Mouse (Mus musculus): ENCODE data around the gene Dcakd. TPM values are rescaled to one million over a fixed set of nuclear protein-coding genes. Genes with fewer than 3 reads are reported as not detected.

Gene Dcakd
- polyA plus RNA-seq (2016; fragmentation: Nextera tagmentation; extraction: Ambion mirVana): 260 and 269 TPM in 2 replicates

DNA sequence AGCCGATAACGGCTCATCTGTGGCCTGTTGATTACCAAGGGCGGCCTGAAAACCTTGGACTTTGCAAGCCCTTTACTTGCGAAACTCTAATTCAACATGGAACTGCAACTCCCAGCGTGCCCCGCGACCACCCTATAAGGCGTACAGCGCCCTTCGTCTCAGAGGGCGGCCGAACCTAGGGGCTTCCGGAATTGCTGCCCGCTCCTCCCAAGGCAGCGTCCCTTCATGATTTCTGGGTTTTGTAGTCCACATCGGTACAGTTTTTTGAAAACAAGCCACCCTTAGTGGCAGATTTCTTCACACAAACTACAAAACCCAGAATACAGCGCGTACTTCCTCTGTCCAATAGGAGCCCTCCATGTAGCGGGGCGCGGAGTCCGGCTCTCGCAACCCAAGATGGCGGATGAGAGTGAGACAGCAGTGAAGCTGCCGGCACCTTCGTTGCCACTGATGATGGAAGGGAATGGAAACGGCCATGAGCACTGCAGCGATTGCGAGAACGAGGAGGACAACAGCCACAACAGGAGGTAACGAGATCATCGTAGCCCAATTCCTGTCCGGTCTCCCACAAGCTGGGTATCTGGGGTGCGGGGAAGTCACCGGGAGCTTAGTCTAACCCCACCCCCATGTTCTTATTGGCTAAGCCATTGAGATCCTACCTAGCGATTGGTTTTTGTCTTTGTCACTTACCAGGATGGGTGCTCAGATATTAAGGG is at the start of gene Dcakd, which contains the start of gene Nmt1:
Dcakd (minus strand) TSS at position 158 of the 716 bp plus-strand sequence.
Nmt1 (plus strand) TSS at position 15 of the 716 bp plus-strand sequence.
- Histone ChIP-seq H3K27ac (peak within 1 kb of the TSS; percentile 87), H3K27me3 (ENCODE audit: low read depth, poor library complexity, severe bottlenecking) (no peaks in the 10 kb centered on the region), H3K4me1 (peaks cover 25% of the 10 kb centered on the region), H3K4me3 (peak within 1 kb of the TSS; percentile 66), H3K9me3 (replicated peaks) (no peaks in the 10 kb centered on the region), H3K36me3 (peaks cover 45% of the 10 kb centered on the region)
- DNase-seq (ENCODE audit: low spot score): peak; percentile 94
- under 1% methylated on average over 36 of the region's 36 CpGs for WGBS

DNA sequence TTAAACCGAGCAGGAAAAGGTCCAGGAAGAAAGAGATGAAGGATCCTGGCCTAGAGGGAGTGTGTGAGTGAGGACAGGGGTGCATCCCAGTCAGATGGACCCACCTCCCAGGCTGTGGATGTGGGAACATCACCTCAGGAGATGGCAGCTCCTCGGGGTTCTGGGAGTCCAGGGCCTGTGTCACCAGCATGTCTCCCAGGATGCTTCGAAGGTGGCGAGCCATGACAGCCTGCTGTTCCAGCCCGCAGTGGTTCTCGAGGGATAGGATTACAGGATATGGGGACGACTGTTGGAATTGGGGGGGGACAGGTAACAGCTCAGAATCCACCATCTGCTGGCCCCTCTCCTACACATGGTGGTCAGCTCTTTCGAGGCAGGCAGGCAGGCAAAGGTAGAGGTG is 48.4 kb upstream of the Dcakd start:
- WGBS: 80% methylated on average over 8 of the region's 8 CpGs
- DNase-seq (ENCODE audit: low spot score): no peak
- no peak overlapping the region for H3K4me3 ChIP-seq

DNA sequence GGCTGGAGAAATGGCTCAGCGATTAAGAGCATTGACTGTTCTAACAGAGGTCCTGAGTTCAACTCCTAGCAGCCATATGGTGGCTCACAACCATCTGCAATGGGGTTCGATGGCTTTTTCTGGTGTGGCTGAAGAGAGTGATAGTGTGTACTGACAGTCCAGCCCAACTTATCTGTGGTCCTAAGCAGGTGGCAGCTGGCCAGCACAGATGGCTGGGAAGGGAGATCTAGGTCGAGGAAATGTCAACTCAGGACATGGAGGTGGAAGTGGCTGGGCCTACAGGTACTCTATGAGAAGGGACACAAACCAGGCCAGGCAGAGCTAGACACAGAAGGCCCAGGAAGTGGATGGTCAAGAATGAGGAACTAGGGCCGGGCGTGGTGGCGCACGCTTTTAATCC is 47.9 kb upstream of the Dcakd start:
- 97% methylated on average over 7 of the region's 7 CpGs for WGBS
- peaks cover 9% of the 10 kb centered on the region for H3K36me3 ChIP-seq

More for the DNA sequence above, 48.4 kb upstream of the Dcakd start:
- 0 out of 2 replicates have a peak, but pooled peaks cover 4% of the 10 kb centered on the region for H3K36me3 ChIP-seq
- peaks cover 25% of the 10 kb centered on the region for H3K4me1 ChIP-seq
- H3K27me3 ChIP-seq (ENCODE audit: low read depth, poor library complexity, severe bottlenecking): peaks cover 41% of the 10 kb centered on the region
- H3K27ac ChIP-seq: no peak overlapping the region
- no peaks in the 10 kb centered on the region for H3K9me3 ChIP-seq (replicated peaks)

DNA sequence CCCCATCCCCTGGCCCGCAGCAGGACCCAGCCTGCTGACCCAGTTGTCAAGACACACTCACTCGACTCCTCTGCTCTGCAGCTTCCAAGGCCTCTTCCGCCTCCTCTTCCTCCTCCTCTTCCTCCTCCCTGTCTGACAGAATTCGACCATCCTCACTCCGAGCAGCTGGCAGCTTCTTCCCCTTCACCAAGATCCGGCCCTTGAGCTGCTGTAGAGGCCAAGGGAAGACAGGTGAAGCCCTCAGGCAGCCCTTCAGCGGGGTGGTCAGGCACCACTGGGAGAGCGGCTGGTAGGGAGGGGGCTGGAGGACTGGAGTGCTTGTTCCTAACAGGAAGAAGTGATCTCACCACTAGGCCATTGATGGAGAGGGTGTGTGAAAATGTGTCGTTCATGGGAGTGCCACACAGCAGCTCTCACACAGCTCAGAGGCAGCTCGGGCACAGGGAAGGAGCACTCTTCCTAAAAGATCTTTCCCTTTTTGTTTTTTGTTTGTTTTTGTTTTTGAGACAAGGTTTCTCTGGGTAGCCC is 46.7 kb upstream of the Dcakd start:
- Histone ChIP-seq H3K27me3 (ENCODE audit: low read depth, poor library complexity, severe bottlenecking) (peaks cover 24% of the 10 kb centered on the region), H3K27ac (0 out of 2 replicates have a peak overlapping the region, but pooled peaks have one; percentile 44), H3K9me3 (replicated peaks) (no peaks in the 10 kb centered on the region), H3K36me3 (peaks cover 21% of the 10 kb centered on the region), H3K4me3 (no peak overlapping the region), H3K4me1 (peaks cover 11% of the 10 kb centered on the region)
- DNase-seq (ENCODE audit: low spot score): no peak
- WGBS: 18% methylated on average over 10 of the region's 10 CpGs

More for the DNA sequence above, 47.9 kb upstream of the Dcakd start:
- H3K4me1 ChIP-seq: peaks cover 22% of the 10 kb centered on the region
- H3K27ac ChIP-seq: no peak overlapping the region
- no peak overlapping the region for H3K4me3 ChIP-seq
- H3K9me3 ChIP-seq (replicated peaks): no peaks in the 10 kb centered on the region
- H3K27me3 ChIP-seq (ENCODE audit: low read depth, poor library complexity, severe bottlenecking): peaks cover 35% of the 10 kb centered on the region
- DNase-seq (ENCODE audit: low spot score): no peak

DNA sequence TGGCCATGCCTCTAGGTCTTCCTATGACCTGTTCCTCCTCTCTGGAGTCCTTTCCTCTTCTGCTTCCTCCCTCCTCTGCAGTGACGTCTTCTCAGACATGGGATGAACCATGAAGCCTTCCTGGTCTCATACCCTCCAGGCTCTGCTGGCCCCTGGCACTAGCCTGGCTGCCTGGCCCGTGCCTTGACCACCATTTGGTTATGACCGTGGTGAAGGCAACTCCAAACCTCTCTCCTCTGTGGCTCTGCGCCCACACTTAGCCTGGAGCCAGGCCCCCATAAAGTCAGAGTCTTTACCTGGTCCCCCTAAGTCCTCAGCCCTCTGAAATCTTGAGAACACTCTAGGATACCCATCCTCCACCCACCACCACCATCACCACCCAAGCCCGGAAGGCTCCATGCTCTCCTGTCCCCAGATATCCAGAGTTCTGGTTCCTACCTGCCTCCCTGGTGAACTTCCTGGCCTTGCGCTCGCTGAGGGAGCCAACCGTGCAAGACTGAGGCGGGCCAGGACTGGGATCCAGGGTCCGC is 46.1 kb upstream of the Dcakd start:
- H3K9me3 ChIP-seq (replicated peaks): no peaks in the 10 kb centered on the region
- peaks cover 27% of the 10 kb centered on the region for H3K36me3 ChIP-seq
- 0 out of 2 replicates have a peak overlapping the region, but pooled peaks have one; percentile 44 for H3K27ac ChIP-seq
- no peak for DNase-seq (ENCODE audit: low spot score)
- H3K4me3 ChIP-seq: no peak overlapping the region
- H3K4me1 ChIP-seq: peaks cover 11% of the 10 kb centered on the region
- peaks cover 17% of the 10 kb centered on the region for H3K27me3 ChIP-seq (ENCODE audit: low read depth, poor library complexity, severe bottlenecking)
- WGBS: 55% methylated on average over 10 of the region's 10 CpGs

DNA sequence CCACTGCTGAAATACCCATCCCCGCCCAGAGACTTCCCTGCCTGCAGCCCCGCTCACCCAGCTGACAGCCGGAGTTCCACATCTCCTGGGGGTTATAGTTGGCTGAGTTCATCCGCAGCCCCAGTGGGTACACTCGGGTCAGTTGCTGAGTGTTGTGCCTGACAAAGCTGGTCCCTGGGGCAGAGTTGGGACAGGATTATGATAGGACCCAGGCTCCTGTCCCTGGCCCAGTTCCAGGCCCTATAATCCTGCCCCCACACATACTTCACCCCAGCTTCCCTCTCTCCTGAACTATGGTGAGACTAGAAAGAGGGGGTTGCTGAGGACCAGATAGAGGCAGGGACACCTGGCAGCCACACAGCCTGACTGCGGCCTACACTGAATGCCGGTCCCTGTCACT is 45.5 kb upstream of the Dcakd start:
- peaks cover 33% of the 10 kb centered on the region for H3K36me3 ChIP-seq
- peaks cover 11% of the 10 kb centered on the region for H3K4me1 ChIP-seq
- H3K4me3 ChIP-seq: no peak overlapping the region
- peaks cover 12% of the 10 kb centered on the region for H3K27me3 ChIP-seq (ENCODE audit: low read depth, poor library complexity, severe bottlenecking)
- DNase-seq (ENCODE audit: low spot score): no peak
- 92% methylated on average over 7 of the region's 7 CpGs for whole genome bisulfite sequencing
- no peaks in the 10 kb centered on the region for H3K9me3 ChIP-seq (replicated peaks)
- no peak overlapping the region for H3K27ac ChIP-seq

DNA sequence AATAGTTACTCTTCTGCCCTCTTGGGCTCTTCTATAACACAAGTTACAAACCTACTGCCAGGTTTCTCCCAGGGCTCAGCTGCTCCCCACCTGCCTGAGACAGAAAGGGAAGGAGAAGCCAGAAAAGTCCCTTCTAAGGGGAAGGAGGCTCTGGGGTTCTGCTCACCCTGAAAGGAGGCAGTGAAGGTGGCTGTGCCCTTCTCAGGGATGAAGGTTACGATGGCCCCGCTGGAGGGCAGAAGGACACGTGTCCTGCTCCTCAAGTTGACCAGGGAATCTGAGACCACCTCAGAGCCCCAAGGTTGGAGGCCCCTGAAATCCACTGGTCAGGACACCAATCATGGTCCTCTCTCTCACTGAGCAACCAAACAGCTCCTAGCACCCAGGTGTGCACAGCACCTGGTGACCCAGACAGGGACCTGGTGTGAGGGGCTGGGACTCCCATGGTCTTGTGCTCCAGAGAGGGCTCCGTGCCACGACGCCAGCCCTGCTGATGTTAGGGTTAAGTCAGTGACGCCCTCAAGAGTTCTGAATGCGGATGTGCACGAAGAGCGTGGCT is 42.3 kb upstream of the Dcakd start:
- 93% methylated on average over 10 of the region's 10 CpGs for WGBS
- Histone ChIP-seq H3K9me3 (replicated peaks) (no peaks in the 10 kb centered on the region), H3K36me3 (peaks cover 65% of the 10 kb centered on the region), H3K27me3 (ENCODE audit: low read depth, poor library complexity, severe bottlenecking) (no peaks in the 10 kb centered on the region; the same call in 1 of the 2 replicates), H3K27ac (no peak overlapping the region), H3K4me3 (no peak overlapping the region), H3K4me1 (peaks cover 11% of the 10 kb centered on the region)
- no peak for DNase-seq (ENCODE audit: low spot score)

DNA sequence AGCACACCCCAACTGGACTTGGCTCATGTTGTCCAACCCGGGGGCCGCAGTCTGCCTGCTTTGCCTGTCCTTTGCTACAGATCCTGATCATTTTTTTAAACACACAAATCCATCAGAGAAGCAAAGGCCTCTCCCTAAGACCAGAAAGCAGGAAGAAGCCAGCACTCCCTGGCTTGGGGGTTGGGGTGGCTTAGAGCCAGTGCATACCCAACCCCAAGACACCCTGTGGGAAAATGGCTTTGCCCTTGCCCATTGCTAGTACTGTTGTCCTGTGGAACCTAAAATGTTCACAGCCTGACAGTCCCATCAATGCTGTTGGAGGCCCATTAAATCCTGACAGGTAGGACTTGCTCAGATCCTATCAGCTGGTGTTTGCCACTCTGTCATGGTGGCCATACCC is 41.6 kb upstream of the Dcakd start:
- WGBS: 100% methylated on average over 2 of the region's 2 CpGs
- no peak for DNase-seq (ENCODE audit: low spot score)
- Histone ChIP-seq H3K9me3 (replicated peaks) (no peaks in the 10 kb centered on the region), H3K4me3 (no peak overlapping the region), H3K27me3 (ENCODE audit: low read depth, poor library complexity, severe bottlenecking) (no peaks in the 10 kb centered on the region; the same call in 1 of the 2 replicates), H3K4me1 (peaks cover 7% of the 10 kb centered on the region), H3K36me3 (peaks cover 70% of the 10 kb centered on the region), H3K27ac (no peak overlapping the region)

DNA sequence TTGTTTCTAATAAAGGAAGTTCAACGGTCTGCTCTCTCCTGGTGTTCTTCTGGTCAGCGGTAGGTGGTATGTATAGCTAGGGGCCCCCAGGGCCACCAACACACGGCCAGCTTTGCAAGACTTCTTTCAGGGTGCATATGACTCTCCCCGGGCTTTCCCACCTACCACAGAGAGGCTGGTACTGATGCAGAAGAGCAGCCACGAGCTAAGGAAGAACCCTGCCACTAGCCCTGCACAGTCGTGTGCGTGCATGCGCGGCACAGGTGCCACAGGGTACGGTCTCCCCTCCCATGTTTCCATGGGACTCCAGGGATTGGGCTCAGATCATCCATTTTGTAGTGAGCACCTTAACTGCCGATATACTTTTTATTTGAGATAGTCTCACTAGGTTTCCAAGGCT is 40.8 kb upstream of the Dcakd start:
- Histone ChIP-seq H3K27ac (no peak overlapping the region), H3K27me3 (ENCODE audit: low read depth, poor library complexity, severe bottlenecking) (no peaks in the 10 kb centered on the region), H3K36me3 (peaks cover 79% of the 10 kb centered on the region), H3K9me3 (replicated peaks) (no peaks in the 10 kb centered on the region), H3K4me3 (no peak overlapping the region), H3K4me1 (no peaks in the 10 kb centered on the region)
- WGBS: 97% methylated on average over 11 of the region's 11 CpGs
- no peak for DNase-seq (ENCODE audit: low spot score)

DNA sequence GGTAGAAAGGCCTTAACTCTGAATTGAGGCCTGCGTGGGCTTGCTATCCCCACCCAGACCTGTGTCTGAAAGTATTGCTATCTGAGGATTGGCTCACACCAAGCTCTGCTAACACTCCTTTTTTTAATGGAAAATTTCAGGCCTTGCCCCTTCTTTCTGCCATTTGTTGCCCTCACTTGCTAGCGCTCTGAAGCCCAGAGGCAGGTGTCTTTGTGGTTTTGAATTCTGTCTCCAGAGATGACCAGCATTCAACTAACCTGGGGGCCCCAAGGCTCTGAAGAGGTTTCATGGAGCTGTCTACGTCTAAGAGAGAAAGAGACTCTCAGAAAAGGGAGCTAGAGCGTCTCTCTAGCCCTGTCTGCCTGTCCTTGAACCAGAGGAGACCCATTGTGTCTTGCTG is 40.1 kb upstream of the Dcakd start:
- Histone ChIP-seq H3K4me3 (no peak overlapping the region), H3K27ac (no peak overlapping the region), H3K36me3 (peaks cover 85% of the 10 kb centered on the region), H3K9me3 (replicated peaks) (no peaks in the 10 kb centered on the region), H3K4me1 (no peaks in the 10 kb centered on the region), H3K27me3 (ENCODE audit: low read depth, poor library complexity, severe bottlenecking) (no peaks in the 10 kb centered on the region)
- WGBS: 94% methylated on average over 4 of the region's 4 CpGs
- DNase-seq (ENCODE audit: low spot score): no peak

DNA sequence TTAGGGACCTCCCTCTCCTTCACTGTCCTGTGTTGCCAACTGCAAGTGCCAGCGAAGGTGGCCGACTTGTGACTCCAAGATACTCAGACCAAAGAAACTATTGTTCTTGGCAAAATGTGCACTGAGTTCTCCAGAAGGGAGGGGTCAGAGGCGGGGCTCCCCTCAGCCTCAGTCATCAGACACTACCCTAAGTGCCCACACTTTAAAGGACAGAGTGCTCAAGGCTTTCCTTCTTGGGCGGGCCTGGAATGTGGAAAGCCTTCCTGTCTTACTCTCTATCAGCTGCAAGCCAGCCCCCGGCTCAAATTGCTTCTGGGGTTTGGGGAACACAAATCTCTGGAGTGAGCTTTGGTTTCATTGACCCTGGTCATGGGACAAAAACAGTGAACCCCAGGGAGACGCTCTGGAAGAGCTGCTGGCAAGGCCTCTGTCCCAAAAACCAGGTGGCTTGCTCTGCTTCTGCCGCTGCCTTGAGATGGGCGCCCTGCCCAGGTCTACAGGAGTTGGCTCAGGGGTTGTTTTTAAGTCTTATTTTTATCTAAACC is 39.4 kb upstream of the Dcakd start:
- DNase-seq (ENCODE audit: low spot score): no peak
- 92% methylated on average over 8 of the region's 8 CpGs for WGBS
- Histone ChIP-seq H3K4me3 (no peak overlapping the region), H3K36me3 (peaks cover 90% of the 10 kb centered on the region), H3K9me3 (replicated peaks) (no peaks in the 10 kb centered on the region), H3K27ac (no peak overlapping the region), H3K27me3 (ENCODE audit: low read depth, poor library complexity, severe bottlenecking) (no peaks in the 10 kb centered on the region), H3K4me1 (no peaks in the 10 kb centered on the region)

DNA sequence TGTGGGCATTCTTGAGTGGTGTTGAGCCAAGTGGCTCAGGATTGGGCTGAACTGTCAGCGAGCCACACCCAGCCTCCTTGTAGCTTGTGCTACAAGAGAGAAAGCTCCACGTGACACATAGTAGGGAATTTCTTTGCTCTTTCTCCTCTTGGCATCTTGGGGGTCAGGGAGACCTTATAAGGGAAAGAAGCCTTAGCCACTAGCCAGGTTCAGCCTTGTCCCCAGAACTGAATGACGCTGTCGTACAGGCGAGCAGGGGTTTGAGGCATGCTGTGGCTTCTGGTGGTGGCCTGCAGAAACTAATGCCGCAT is 38.9 kb upstream of the Dcakd start:
- DNase-seq (ENCODE audit: low spot score): no peak
- 93% methylated on average over 6 of the region's 6 CpGs for WGBS
- Histone ChIP-seq H3K27me3 (ENCODE audit: low read depth, poor library complexity, severe bottlenecking) (no peaks in the 10 kb centered on the region), H3K36me3 (peaks cover 95% of the 10 kb centered on the region), H3K27ac (no peak overlapping the region), H3K4me1 (no peaks in the 10 kb centered on the region), H3K9me3 (replicated peaks) (no peaks in the 10 kb centered on the region), H3K4me3 (no peak overlapping the region)

Data from limb, embryonic 10.5 days (tissue).